Mouse (Mus musculus) monocyte, adult 5-6 weeks (primary cell): ENCODE data around the gene Phkg1. TPM values are rescaled to one million over a fixed set of nuclear protein-coding genes. Genes with fewer than 3 reads are reported as not detected.
A peak's percentile ranks its signal among the peaks of the same experiment; 100 is the strongest.

ENCODE experiments used
- ATAC-seq: fragments of 153-309, 156-312 bp; replicated peaks from 2 replicates; pipeline ENCODE4 v1.8.0; 2017; ENCODE audit warnings: mild to moderate bottlenecking; ENCODE audit not compliant: low TSS enrichment, insufficient number of reproducible peaks, severe bottlenecking, poor library complexity, low FRiP score
- total RNA-seq: library from RNA; stranded (forward); fragments of 200-1000, 200-491, 200-594 nt; gene quantifications from 3 replicates; pipeline ENCODE4 v1.2.3, GENCODE M21; 2017

The Phkg1 gene
- total RNA-seq, 1 experiment from 2014 or later = not detected

- no peak for ATAC-seq
Measured at GRCm38 (mm10) chr5:129856414-129856813, 41.9 kb downstream of the Phkg1 start.

GRCm38 (mm10) chr5:129855163-129855562 lies 43.2 kb downstream of the Phkg1 start:
- no peak for ATAC-seq

GRCm38 (mm10) chr5:129847558-129847820 lies 50.9 kb downstream of the Phkg1 start:
- no peak for ATAC-seq

- peak; percentile 99 for ATAC-seq
Measured at GRCm38 (mm10) chr5:129846752-129847557, 51.4 kb downstream of the Phkg1 start, which contains the start of gene Sumf2. Sumf2 (plus strand) TSS chr5:129846986.

- ATAC-seq = no peak
Measured at GRCm38 (mm10) chr5:129844848-129845247, 53.5 kb downstream of the Phkg1 start.

Other genes with a start within 250 kb of the Phkg1 start
- 0.11 to 1.3 TPM (median 0.86 TPM) in 3 replicates for gene Zfp11, start 228.4 kb downstream of the Phkg1 start, total RNA-seq
- gene Sept14, start 190.0 kb downstream of the Phkg1 start, total RNA-seq = not detected in 3 replicates
- gene Mrps17, start 183.1 kb downstream of the Phkg1 start, total RNA-seq = 34.6 to 75.1 TPM (median 51.6 TPM) in 3 replicates
- 22.3 to 33.3 TPM (median 24.7 TPM) in 3 replicates for gene Nipsnap2, start 173.5 kb downstream of the Phkg1 start, total RNA-seq
- 6.7 to 17.3 TPM (median 10.8 TPM) in 3 replicates for gene Psph, start 111.1 kb downstream of the Phkg1 start, total RNA-seq
- 3.8 to 13.7 TPM (median 6.4 TPM) in 3 replicates for gene Sumf2, start 51.6 kb downstream of the Phkg1 start, total RNA-seq
- gene Chchd2, start 11.1 kb downstream of the Phkg1 start, total RNA-seq = 183 to 342 TPM (median 299 TPM) in 3 replicates
- 0.68 to 2.2 TPM in 2 of 3 replicates, not detected in the other for gene Zbed5, start 2.8 kb downstream of the Phkg1 start, total RNA-seq
- 0.48 to 4.0 TPM (median 1.9 TPM) in 3 replicates for gene Nupr1l, start 10.0 kb upstream of the Phkg1 start, total RNA-seq
- gene Vkorc1l1, start 43.4 kb upstream of the Phkg1 start, total RNA-seq = 9.4 to 13.4 TPM (median 9.6 TPM) in 3 replicates
- 47.3 to 59.4 TPM (median 52.0 TPM) in 3 replicates for gene Gusb, start 104.5 kb upstream of the Phkg1 start, total RNA-seq
- 21.0 to 38.4 TPM (median 29.3 TPM) in 3 replicates for gene Asl, start 130.7 kb upstream of the Phkg1 start, total RNA-seq
- 34.5 to 51.7 TPM (median 50.6 TPM) in 3 replicates for gene Crcp, start 130.7 kb upstream of the Phkg1 start, total RNA-seq
- gene Tpst1, start 174.8 kb upstream of the Phkg1 start, total RNA-seq = 8.2 to 14.2 TPM (median 11.6 TPM) in 3 replicates
- gene Kctd7, start 246.3 kb upstream of the Phkg1 start, total RNA-seq = 0.95 to 4.5 TPM (median 1.5 TPM) in 3 replicates